Mouse (Mus musculus) heart, postnatal 0 days (tissue): ENCODE measurements at regions not wholly inside any gene's neighbourhood (a gene's known extent, or its start where the extent isn't known, plus 50 kb on each side); places are given as distances from the start of the nearest gene placed in this dataset.

ENCODE experiments used
- CTCF ChIP-seq: IDR thresholded peaks from 2 replicates; pipeline ENCODE4 v1.5.1; 2016; ENCODE audit warnings: antibody characterized with exemption, control low read depth, low read depth
- EP300 ChIP-seq: IDR thresholded peaks from 2 replicates; pipeline ENCODE4 v1.6.1; 2016; ENCODE audit warnings: antibody characterized with exemption, low read depth

DNA sequence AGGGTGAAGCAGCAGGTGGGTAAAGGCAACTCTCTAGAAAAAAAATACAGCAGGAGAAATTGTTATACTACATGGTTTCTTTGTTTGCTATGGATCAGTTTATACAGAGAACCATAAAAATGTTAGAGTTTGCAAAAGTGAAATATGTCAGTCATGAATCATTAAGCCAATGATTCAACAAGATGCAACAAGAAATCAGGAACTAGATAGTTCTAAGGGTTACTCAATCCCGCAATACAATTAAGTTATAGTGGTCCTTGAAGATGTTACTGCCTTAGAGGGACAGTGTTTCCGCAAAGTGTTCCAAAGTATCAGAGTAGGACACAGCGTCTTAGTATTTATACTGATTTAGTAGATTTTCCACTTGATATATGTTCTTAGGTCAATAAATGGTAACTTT lies 74.1 kb upstream of the Cav2 start:
- TF ChIP-seq EP300 (no peak), CTCF (no peak)
